Mouse (Mus musculus): ENCODE measurements around the gene Ola1. TPM values are rescaled to one million over a fixed set of nuclear protein-coding genes. Genes with fewer than 3 reads are reported as not detected.

Gene Ola1
- total RNA-seq, 2 experiments from 2014 or later: 41.5 to 41.9 TPM

GRCm38 (mm10) chr2:73066307-73067167 lies 152.2 kb downstream of the Ola1 start:
- DNase-seq: peak; percentile 56 to 66

GRCm38 (mm10) chr2:73063911-73064619 lies 154.7 kb downstream of the Ola1 start:
- DNase-seq: no peak

DNA sequence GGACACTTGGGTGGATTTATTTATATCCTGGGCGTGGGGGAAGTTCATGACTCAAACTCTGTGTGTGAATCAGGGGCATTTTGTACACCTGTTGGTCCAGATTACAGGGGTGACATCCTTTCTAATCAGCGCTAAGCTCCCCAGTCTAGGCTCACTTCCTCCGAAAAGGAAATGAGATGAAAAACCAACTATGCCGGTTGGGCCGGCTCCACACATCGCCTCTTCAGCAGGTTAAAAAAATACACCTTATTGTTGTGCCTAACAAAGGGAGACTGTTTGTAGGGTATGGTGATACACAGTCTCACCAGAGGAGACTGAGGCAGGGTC lies 158.5 kb downstream of the Ola1 start:
- no peak for DNase-seq

DNA sequence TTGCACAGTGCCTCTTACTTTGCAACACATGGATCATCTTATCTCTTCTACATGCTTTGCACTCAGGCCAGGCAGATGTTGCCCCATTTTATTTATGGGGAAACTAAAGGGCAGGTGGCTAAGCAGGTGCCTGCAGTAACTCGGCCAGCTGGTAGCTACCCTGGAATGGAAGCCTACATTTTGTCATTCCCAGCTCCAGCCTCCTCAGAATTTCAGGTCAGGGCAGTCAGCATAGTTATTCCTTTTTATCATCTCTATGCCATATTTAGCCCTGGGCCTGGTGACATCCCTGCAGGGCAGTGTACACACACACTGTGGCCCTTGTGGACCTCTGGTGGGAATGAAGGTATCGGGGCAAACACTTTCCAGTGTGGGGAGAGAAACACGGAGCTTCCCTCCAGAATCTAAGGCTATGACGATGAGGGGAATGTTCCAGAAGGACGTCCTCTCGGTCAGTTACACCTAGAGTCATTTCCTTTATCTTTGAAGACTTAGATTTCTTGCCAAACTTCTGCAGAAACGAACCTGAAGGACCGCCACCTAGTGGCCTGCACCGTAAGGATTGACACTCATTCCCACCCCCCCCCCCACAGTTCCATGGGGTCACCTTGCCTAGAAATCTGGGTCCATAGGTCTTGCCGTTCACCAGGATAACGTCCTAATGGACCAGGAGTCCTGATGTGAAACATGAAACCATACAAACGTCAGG lies 159.0 kb downstream of the Ola1 start:
- DNase-seq: peak; percentile 61 to 80

GRCm38 (mm10) chr2:73058344-73058743 lies 160.4 kb downstream of the Ola1 start:
- no peak for DNase-seq

DNA sequence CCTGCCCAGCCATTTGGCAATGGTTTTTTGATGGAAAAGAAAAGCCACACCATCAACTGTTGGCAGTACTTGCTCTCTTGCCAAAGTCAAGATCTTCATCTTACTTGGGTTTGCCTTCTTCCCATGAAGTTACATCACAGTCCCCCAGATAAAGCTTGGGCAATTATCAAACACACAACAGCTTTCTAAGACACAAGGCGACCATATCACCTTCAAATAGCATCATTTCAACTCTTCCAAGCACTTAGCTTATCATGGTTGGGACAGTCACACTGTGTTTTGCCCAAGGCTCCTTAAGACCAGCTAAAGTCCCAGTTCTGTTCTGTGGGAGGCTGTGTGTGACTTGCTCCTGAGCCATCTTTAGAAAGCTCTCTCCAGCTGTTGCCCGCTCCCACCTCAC lies 161.1 kb downstream of the Ola1 start:
- DNase-seq: no peak

DNA sequence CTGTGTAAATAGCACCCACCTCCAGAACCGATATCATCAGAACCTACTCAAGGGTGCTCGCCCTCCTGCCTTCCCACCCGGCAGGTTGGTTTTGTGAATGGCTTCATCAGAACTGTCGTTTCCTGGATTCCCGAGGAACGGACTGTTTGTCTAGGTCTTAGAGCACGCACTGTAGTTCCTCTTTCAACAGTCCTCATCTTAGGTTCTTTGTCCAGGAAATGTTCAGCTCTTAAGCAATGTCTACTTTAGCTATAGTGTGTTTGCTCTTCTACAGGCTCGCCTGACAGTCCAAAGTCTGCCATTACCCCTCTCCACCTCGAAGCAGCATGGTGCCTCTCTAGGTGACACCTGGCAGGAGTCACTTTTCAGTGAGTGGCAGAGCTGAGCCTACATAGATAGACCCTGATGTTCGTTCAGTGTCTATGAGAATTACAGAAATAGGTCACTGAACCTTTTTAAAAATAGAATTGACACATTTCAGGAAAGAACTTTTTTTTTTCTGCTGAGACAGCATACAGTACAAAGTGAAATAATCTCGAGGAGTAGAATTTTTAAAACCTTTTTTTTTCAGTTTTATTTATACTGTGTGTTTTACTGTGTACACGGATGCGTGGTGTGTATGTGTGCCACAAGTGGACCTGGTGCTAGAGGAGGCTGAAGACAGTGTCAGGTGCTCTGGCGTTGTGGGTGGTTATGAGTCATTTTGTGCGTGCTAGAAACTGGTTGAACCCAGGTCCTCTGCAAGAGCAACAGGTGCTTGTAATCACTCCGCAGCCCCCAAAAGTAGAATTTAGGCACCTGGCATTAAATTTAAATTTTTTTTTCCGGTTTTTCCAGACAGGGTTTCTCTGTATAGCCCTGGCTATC lies 162.4 kb downstream of the Ola1 start:
- DNase-seq: no peak

DNA sequence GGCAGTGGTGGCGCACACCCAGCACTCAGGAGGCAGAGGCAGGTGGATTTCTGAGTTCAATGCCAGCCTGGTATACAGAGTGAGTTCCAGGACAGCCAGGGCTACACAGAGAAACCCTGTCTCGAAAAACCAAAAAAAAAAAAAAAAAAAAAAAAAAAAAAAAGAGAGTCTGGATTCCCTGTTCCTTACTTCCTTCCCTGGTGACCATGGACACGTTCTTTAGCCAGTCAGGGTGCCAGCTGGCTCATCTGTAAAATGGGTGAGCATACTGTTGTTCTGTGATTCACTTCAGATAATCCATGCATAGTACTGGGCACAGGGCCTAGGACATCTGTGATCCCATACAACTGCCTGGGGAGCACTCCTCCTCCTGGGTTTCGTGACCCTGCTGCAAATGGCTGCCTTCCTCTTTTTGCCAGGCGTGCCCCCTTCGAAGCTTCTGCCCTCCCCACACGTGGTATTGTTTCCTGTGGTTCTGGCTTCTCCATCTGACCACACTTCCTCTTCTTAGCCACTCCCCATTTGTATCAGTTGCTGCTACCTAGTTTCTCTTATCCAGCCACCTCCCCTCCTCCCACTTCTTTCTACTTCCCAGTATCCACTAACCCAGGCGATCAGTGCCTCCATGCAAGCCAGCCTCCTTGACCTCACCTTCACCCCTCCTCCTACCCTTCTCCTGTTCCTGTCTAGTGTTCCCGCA lies 164.8 kb downstream of the Ola1 start:
- peak in 1 of 2 experiments; percentile 84 for DNase-seq

DNA sequence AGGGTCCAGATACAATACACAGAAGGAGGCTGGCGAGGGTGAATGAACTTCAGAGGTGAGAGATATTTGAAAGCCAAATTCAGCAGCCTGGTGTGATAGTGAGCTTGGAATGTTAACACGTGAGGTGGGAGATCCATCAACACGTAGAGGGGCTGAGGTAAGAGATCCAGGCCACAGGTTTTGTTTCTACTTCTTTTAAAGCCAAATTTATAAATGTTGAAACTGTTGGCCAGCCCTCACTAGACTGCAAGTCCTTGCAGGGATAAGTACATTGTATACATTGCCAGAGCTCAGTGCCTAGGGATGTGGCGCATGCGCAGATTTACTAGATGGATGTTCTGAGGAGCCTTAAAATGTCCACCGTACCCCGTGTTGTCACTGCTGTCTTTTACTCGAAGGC lies 168.3 kb downstream of the Ola1 start:
- no peak for DNase-seq

GRCm38 (mm10) chr2:73049977-73050376 lies 168.7 kb downstream of the Ola1 start:
- DNase-seq: no peak

GRCm38 (mm10) chr2:73049001-73049684 lies 169.6 kb downstream of the Ola1 start:
- peak; percentile 70 to 77 for DNase-seq

- peak; percentile 89 to 92 for DNase-seq
Measured at GRCm38 (mm10) chr2:73047061-73047741, 171.5 kb downstream of the Ola1 start.

DNA sequence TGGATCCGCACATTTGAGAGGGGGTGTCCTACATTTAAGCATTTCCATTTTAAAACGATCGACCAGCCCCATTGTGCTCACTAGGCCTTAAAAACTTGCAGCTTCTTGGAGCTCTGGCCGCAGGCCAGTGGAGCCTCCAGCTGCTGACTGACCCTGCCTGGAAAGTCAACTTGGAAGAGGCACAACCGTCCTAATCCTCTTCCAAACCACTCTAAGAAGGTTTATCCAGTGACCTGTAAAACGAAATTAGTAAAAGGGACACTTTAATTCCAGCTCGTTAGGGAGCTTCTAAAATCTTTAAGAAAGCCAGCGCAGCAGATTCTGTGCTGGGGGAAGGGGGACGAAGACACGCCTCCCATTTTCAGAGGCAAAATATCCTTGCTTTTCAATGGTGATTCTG lies 172.1 kb downstream of the Ola1 start:
- peak; percentile 80 to 81 for DNase-seq

DNA sequence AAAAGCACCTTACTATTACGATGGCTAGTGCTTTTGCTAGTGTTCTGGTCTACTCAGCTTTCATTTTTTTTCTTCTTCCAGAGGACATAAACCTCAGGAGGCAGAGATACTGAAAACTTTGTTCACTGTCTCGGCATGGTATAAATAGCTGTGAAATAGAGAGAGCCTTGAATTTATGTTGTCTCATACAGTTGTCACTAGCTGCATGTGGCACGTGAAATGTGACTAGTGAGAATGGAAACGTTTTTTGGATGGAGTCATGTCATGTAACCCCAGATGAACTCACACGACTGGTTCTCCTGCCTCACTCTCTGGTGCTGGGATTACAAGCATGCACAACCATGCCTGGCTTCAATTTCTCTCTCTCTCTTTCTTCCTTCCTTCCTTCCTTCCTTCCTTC lies 173.2 kb downstream of the Ola1 start:
- no peak for DNase-seq

Other genes starting within 250 kb of the Ola1 start
- 10 to 100 TPM; 27.9 to 32.9 TPM for gene Sp3, start 238.5 kb downstream of the Ola1 start, total RNA-seq (2021)
- gene Gm11084, start 232.2 kb downstream of the Ola1 start, total RNA-seq (2021): not detected
- not detected for gene Sp9, start 53.0 kb upstream of the Ola1 start, total RNA-seq (2021)
- 10 to 100 TPM; 26.1 to 33.9 TPM for gene Scrn3, start 93.7 kb upstream of the Ola1 start, total RNA-seq (2021)
- 10 to 100 TPM; 11.1 to 13.9 TPM for gene Cir1, start 93.8 kb upstream of the Ola1 start, total RNA-seq (2021)
- gene Gpr155, start 167.6 kb upstream of the Ola1 start, total RNA-seq (2021): 10 to 100 TPM; 10.3 to 13.4 TPM